Mouse (Mus musculus) ES-Bruce4 (cell line): ENCODE results near the gene Srp72.

Experiments used
- CTCF ChIP-seq: IDR thresholded peaks from one replicate; pipeline ENCODE4 v1.8.1; 2011; ENCODE audit warnings: low read depth, low read length
- EP300 ChIP-seq: IDR thresholded peaks from 2 replicates; pipeline ENCODE4 v1.6.1; 2011; ENCODE audit warnings: low read depth, low read length; ENCODE audit not compliant: insufficient read depth
- POLR2A ChIP-seq: IDR thresholded peaks from one replicate; pipeline ENCODE4 v1.8.1; 2011; ENCODE audit warnings: low read length; ENCODE audit not compliant: insufficient read depth

- no peak for TF ChIP-seq EP300
- no peak for TF ChIP-seq POLR2A
- no peak for TF ChIP-seq CTCF
These were observed 64.0 kb downstream of the Srp72 start for GRCm38 (mm10) chr5:77038451-77038850.
